Mouse (Mus musculus) C2C12 (cell line): ENCODE data around the gene Grm7. TPM values are rescaled to one million over a fixed set of nuclear protein-coding genes. Genes with fewer than 3 reads are reported as not detected.

Source experiments
- H3K27me3 ChIP-seq: one replicate; pipeline ENCODE4 v1.6.1; 2011; ENCODE audit not compliant: control insufficient read depth, insufficient read depth, insufficient read length
- H3K36me3 ChIP-seq: one replicate; pipeline ENCODE4 v1.6.1; 2011; ENCODE audit not compliant: control insufficient read depth, insufficient read depth
- H3K4me3 ChIP-seq: one replicate; pipeline ENCODE4 v1.5.1; 2011; ENCODE audit warnings: mild to moderate bottlenecking, control low read depth; ENCODE audit not compliant: poor library complexity, insufficient read depth, severe bottlenecking
- H3K79me2 ChIP-seq: one replicate; pipeline ENCODE4 v1.6.1; 2011; ENCODE audit not compliant: control insufficient read depth, insufficient read depth
- H3K79me3 ChIP-seq: one replicate; pipeline ENCODE4 v1.6.1; 2011; ENCODE audit warnings: low read depth, control low read depth
- H3ac ChIP-seq: one replicate; pipeline ENCODE3; 2011; ENCODE audit warnings: low read depth; ENCODE audit not compliant: control insufficient read depth, insufficient read length
- CEBPB ChIP-seq: IDR thresholded peaks from one replicate; pipeline ENCODE4 v1.6.1; 2011; ENCODE audit warnings: low read depth, mild to moderate bottlenecking, control low read depth, moderate library complexity
- CTCF ChIP-seq: IDR thresholded peaks from one replicate; pipeline ENCODE4 v1.5.1; 2011; ENCODE audit not compliant: control insufficient read depth, insufficient read depth, insufficient read length
- FOSL1 ChIP-seq: IDR thresholded peaks from one replicate; pipeline ENCODE4 v1.8.0; 2011; ENCODE audit warnings: mild to moderate bottlenecking, low read length; ENCODE audit not compliant: poor library complexity, insufficient read depth, severe bottlenecking
- MAX ChIP-seq: IDR thresholded peaks from one replicate; pipeline ENCODE4 v1.6.1; 2011; ENCODE audit warnings: mild to moderate bottlenecking, control low read depth
- MYOD1 ChIP-seq: IDR thresholded peaks from one replicate; pipeline ENCODE4 v1.6.1; 2011; ENCODE audit warnings: low read depth; ENCODE audit not compliant: control insufficient read depth, insufficient read length
- MYOG ChIP-seq: IDR thresholded peaks from one replicate; pipeline ENCODE4 v1.6.1; 2011; ENCODE audit not compliant: control insufficient read depth, insufficient read length; ENCODE audit errors: extremely low read depth
- USF1 ChIP-seq: IDR thresholded peaks from one replicate; pipeline ENCODE4 v1.6.1; 2011; ENCODE audit warnings: low read depth, mild to moderate bottlenecking, control low read depth, moderate library complexity
- long read RNA-seq, 2 experiments: library from polyadenylated mRNA; unstranded; transcript quantifications; one replicate each; pipeline ENCODE4 v2.0.0; 2019 to 2020
- polyA plus RNA-seq: library from polyadenylated mRNA; unstranded; fragments of >200 nt; fragmentation: generic; extraction: Trizol; gene quantifications from one replicate; pipeline ENCODE4 v1.2.1, GENCODE M21; 2012; ENCODE audit warnings: missing spikeins

Grm7 gene
- 0.78 TPM for polyA plus RNA-seq
- long read RNA-seq, experiment 1: 0 reads
- long read RNA-seq, experiment 2: 0 reads

GRCm38 (mm10) chr6:110645411-110646361 is at the start of gene Grm7:
Grm7 (plus strand) TSS chr6:110645581.
- TF ChIP-seq CEBPB (no peak), FOSL1 (no peak), MYOD1 (no peak), CTCF (no peak), USF1 (no peak), MYOG (no peak), MAX (no peak)
- H3K4me3 ChIP-seq: no peak within 1 kb of the TSS
- H3K79me2 ChIP-seq: no peaks in the 10 kb centered on the region
- H3ac ChIP-seq: peak within 1 kb of the TSS; percentile 58
- H3K27me3 ChIP-seq: no peaks in the 10 kb centered on the region
- H3K79me3 ChIP-seq: no peaks in the 10 kb centered on the region
- no peaks in the 10 kb centered on the region for H3K36me3 ChIP-seq

DNA sequence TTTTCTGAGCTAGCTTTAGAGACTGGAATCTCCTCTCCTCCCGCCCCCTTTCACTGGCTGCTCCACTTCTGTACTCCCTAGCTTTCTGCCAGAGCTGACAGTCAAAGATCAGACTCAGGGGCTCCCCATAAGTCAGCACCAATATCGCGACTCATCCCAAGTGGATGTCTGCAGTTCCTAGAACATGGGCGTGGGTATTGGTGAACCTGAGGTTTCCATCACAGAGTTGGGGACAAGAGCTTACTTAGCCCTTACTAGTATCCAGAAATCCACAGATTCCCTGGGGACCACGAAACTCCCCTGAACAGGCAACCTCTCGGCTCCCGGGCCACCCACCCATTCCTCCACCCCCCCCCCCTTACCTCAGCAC is 355 bp upstream of the Grm7 start:
- Histone ChIP-seq H3K4me3 (no peak overlapping the region), H3K27me3 (no peaks in the 10 kb centered on the region), H3K36me3 (no peaks in the 10 kb centered on the region), H3ac (no peak overlapping the region), H3K79me3 (no peaks in the 10 kb centered on the region), H3K79me2 (no peaks in the 10 kb centered on the region)
- TF ChIP-seq CTCF (no peak), USF1 (no peak)

DNA sequence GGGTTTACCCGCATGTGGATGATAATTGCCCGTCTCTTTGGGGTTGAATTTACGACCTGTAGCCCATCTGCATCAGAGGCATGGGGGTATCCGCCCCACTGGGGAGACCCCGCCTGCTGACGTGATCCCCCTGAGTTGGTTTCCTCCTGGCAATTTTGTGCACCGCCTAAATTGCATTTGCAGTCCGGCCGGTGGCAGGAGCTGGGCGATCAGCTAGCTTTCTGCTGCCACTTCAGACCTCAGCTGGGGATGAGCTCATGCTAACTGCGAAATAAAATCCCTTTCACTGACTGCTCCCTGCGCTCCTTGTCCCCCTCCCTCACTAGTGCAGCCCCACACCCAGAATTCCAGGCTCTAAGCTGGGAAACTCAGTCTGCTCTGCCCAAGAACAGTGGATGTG is 1.5 kb downstream of the Grm7 start:
- H3K4me3 ChIP-seq: no peak overlapping the region
- H3K79me3 ChIP-seq: no peaks in the 10 kb centered on the region
- TF ChIP-seq CTCF (no peak), USF1 (no peak), MYOG (no peak), CEBPB (no peak), MAX (no peak), MYOD1 (no peak), FOSL1 (no peak)
- no peaks in the 10 kb centered on the region for H3K36me3 ChIP-seq
- no peak overlapping the region for H3ac ChIP-seq
- H3K27me3 ChIP-seq: no peaks in the 10 kb centered on the region
- no peaks in the 10 kb centered on the region for H3K79me2 ChIP-seq

DNA sequence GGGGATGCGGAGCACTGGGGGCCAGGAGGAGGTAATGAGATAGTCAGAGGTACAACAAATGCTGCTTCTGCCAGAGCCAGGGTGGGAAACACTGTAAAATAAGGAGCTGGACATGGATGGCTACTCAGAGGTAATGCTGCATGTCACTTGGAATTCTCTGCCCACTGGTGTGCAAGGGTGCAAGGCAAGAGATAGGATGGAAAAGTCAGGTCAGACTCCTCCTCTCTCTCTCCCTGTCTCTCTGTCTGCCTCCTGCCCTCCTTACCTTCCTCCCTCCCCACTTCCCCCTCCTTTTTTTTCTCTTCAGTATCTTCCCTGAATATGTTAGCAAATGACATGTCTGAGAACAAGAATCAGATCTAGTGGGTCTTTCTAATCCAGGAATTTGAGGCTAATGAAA is 3.8 kb downstream of the Grm7 start:
- TF ChIP-seq CTCF: no peak
- no peak for TF ChIP-seq MAX
- no peak for TF ChIP-seq USF1
- no peak for TF ChIP-seq FOSL1
- no peak for TF ChIP-seq MYOD1
- TF ChIP-seq CEBPB: no peak
- no peak for TF ChIP-seq MYOG
- no peak overlapping the region for H3ac ChIP-seq
- H3K27me3 ChIP-seq: no peaks in the 10 kb centered on the region
- H3K4me3 ChIP-seq: no peak overlapping the region
- no peaks in the 10 kb centered on the region for H3K79me2 ChIP-seq
- H3K36me3 ChIP-seq: no peaks in the 10 kb centered on the region
- H3K79me3 ChIP-seq: no peaks in the 10 kb centered on the region

GRCm38 (mm10) chr6:110653361-110654001 is 8.1 kb downstream of the Grm7 start:
- Histone ChIP-seq H3K79me3 (no peaks in the 10 kb centered on the region), H3K4me3 (no peak overlapping the region)
- TF ChIP-seq FOSL1 (no peak), MYOD1 (peak; percentile 74)

More at GRCm38 (mm10) chr6:110653361-110654001, 8.1 kb downstream of the Grm7 start:
- Histone ChIP-seq H3K36me3 (no peaks in the 10 kb centered on the region), H3K79me2 (no peaks in the 10 kb centered on the region), H3K27me3 (no peaks in the 10 kb centered on the region), H3ac (no peak overlapping the region)
